Mouse (Mus musculus): ENCODE measurements around the gene Pogz. TPM values are rescaled to one million over a fixed set of nuclear protein-coding genes. Genes with fewer than 3 reads are reported as not detected.

The Pogz gene
- polyA plus RNA-seq, 1 experiment from 2014 or later, result 12.7 TPM

DNA sequence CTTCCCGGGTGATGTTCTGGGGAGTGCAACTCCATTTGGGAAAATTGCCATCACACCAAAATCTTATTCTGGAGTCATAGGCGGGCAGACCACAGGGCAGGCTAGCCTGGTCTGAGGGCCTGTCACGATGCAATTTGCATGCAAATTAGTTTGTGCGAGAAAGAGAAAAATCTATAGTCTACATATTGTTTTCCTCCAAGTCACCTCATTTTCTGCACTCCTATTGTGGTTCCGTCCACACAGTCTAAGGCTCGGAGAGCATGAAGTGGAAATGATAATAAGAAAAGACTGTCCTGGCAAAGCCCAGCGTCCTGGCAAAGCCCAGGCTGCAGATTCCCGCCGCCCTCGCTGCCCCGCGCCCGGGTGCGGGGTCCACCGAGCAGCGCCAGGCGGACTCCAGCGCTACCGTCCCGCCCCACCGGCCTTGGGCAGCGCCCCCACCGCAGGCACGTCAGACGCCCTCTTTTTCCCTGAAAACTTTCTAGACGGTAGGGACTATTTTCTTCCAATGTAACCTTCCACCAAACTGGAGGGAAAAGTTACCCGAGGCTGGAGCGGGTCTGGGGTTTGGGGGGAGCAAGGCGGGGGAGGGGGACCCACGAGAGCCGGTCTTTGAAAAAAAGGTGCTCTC is 16.2 kb upstream of the Pogz start:
- Histone ChIP-seq H3K27ac (ENCODE audit: low read depth, low read length) (peak overlapping the region; percentile 20; the same call in 1 of the 2 replicates), H3K4me1 (replicated peaks; ENCODE audit: control insufficient read depth, insufficient read depth, low read length) (no peaks in the 10 kb centered on the region), H3K36me3 (ENCODE audit: control insufficient read depth, insufficient read depth, low read length) (no peaks in the 10 kb centered on the region), H3K4me2 (peak overlapping the region; percentile 73), H3K9ac (ENCODE audit: low read depth, low read length) (peak overlapping the region; percentile 65), H3K27me3 (replicated peaks; ENCODE audit: control insufficient read depth, insufficient read depth, low read length) (no peaks in the 10 kb centered on the region), H3K4me3 (ENCODE audit: low read depth, low read length) (peak overlapping the region; percentile 58), H3K9me3 (ENCODE audit: control insufficient read depth, low read length) (no peaks in the 10 kb centered on the region)
- WGBS, result 4% methylated on average over 31 of the region's 31 CpGs
- ATAC-seq (replicated peaks; ENCODE audit: low FRiP score) (peak; percentile 49), DNase-seq (ENCODE audit: low spot score) (peak; percentile 61)

DNA sequence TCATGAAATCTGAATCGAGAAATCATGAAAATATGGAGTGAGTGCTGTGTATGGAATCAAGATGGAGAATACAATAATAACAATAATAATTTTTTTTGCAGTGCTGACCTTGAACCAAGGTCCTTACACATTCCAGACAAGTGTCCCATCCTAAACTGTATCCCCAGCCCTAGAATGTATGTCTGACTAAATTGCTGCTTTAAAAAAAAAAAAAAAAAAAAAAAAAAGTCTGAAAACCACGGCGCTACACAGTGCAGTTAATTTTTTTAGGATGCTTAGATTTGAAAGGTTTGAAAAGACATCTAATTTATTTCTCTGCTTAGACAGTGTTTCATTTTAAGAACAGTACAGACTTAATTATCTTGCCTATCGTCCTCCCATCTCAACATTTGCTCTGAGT is 15.3 kb upstream of the Pogz start:
- Histone ChIP-seq H3K4me1 (replicated peaks; ENCODE audit: control insufficient read depth, insufficient read depth, low read length) (no peaks in the 10 kb centered on the region), H3K4me2 (peak overlapping the region; percentile 73), H3K4me3 (ENCODE audit: low read depth, low read length) (no peak overlapping the region), H3K9me3 (ENCODE audit: control insufficient read depth, low read length) (no peaks in the 10 kb centered on the region), H3K36me3 (ENCODE audit: control insufficient read depth, insufficient read depth, low read length) (no peaks in the 10 kb centered on the region), H3K27ac (ENCODE audit: low read depth, low read length) (no peak overlapping the region), H3K27me3 (replicated peaks; ENCODE audit: control insufficient read depth, insufficient read depth, low read length) (no peaks in the 10 kb centered on the region), H3K9ac (ENCODE audit: low read depth, low read length) (no peak overlapping the region)
- ATAC-seq (replicated peaks; ENCODE audit: low FRiP score), result no peak
- WGBS, result 72% methylated on average over 4 of the region's 4 CpGs
- DNase-seq (ENCODE audit: low spot score), result no peak

DNA sequence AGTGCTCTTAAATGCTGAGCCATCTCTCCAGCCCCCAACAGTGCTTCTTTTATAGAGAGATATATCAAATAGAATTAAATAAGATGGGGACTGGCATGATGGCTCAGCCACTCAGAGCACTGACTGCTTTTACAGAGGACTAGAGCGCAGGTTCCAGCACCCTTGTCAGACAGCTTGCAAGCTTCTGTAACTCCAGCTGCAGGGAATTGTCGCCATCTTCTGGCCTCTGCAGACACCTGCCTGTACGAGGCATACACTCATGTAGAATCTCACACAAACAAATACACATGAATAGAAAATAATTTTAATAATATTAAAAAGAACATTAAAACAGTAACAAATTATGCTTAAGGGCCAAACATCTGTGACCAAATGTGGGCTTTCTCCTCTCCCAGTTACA is 13.3 kb upstream of the Pogz start:
- WGBS, result 75% methylated on average over 3 of the region's 3 CpGs

DNA sequence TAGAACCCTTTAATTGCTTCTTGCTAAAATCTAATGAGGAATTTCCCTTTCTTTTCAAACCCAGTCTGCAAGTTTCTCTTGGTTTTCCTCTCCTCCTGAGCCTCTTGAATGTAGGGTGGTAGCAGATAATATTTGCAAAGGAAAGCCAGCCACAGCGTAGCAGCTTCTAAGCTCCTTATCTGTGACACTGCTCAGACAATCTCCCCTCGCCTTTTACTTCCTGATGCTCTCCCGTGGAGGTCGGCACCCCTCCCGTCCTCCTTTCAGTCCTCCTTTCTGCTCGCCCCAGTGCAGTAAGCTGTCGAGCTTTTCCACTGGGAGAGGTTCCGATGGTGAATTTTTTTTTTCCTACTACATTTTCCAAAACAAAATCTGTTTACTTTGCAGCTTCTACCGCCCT is 5.3 kb upstream of the Pogz start:
- peak; percentile 71; the same call in 1 of the 2 replicates for ATAC-seq (replicated peaks; ENCODE audit: low FRiP score)
- H3K9ac ChIP-seq (ENCODE audit: low read depth, low read length), result no peak overlapping the region

More for the DNA sequence above, 13.3 kb upstream of the Pogz start:
- no peaks in the 10 kb centered on the region for H3K9me3 ChIP-seq (ENCODE audit: control insufficient read depth, low read length)
- H3K4me3 ChIP-seq (ENCODE audit: low read depth, low read length), result no peak overlapping the region
- H3K27me3 ChIP-seq (replicated peaks; ENCODE audit: control insufficient read depth, insufficient read depth, low read length), result no peaks in the 10 kb centered on the region
- no peak overlapping the region for H3K27ac ChIP-seq (ENCODE audit: low read depth, low read length)
- no peaks in the 10 kb centered on the region for H3K4me1 ChIP-seq (replicated peaks; ENCODE audit: control insufficient read depth, insufficient read depth, low read length)
- H3K36me3 ChIP-seq (ENCODE audit: control insufficient read depth, insufficient read depth, low read length), result no peaks in the 10 kb centered on the region
- no peak overlapping the region for H3K9ac ChIP-seq (ENCODE audit: low read depth, low read length)
- ATAC-seq (replicated peaks; ENCODE audit: low FRiP score) (no peak), DNase-seq (ENCODE audit: low spot score) (no peak)
- H3K4me2 ChIP-seq, result no peak overlapping the region

DNA sequence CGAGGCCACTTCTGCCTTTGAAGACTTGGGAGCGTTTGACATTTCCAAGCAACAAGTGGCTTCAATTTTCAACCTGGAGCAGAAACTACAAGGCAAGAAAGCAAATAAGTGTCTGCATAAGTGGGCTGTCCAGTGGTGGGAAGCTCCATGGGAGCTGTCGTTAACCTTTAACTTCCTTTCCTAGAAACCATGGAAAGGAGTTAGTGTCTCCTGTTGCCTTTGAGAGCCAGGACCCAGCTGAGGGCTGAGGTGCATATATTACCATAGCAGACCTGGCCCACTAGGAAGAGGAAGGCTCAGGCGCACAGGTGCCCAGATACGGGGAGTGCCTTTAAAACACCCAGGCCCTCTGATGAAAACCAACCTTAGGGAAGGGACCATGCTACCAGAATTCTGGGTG is 4.7 kb upstream of the Pogz start:
- Histone ChIP-seq H3K9me3 (ENCODE audit: control insufficient read depth, low read length) (no peaks in the 10 kb centered on the region), H3K36me3 (ENCODE audit: control insufficient read depth, insufficient read depth, low read length) (no peaks in the 10 kb centered on the region), H3K4me1 (replicated peaks; ENCODE audit: control insufficient read depth, insufficient read depth, low read length) (0 out of 2 replicates have a peak, but pooled peaks cover 3% of the 10 kb centered on the region), H3K27me3 (replicated peaks; ENCODE audit: control insufficient read depth, insufficient read depth, low read length) (no peaks in the 10 kb centered on the region), H3K4me2 (peak overlapping the region; percentile 42), H3K9ac (ENCODE audit: low read depth, low read length) (no peak overlapping the region), H3K27ac (ENCODE audit: low read depth, low read length) (0 out of 2 replicates have a peak overlapping the region, but pooled peaks have one; percentile 8), H3K4me3 (ENCODE audit: low read depth, low read length) (no peak overlapping the region; the same call in 1 of the 2 replicates)
- no peak for DNase-seq (ENCODE audit: low spot score)
- 58% methylated on average over 5 of the region's 5 CpGs for WGBS
- ATAC-seq (replicated peaks; ENCODE audit: low FRiP score), result no peak

More for the DNA sequence above, 5.3 kb upstream of the Pogz start:
- Histone ChIP-seq H3K9me3 (ENCODE audit: control insufficient read depth, low read length) (no peaks in the 10 kb centered on the region), H3K4me2 (peak overlapping the region; percentile 42), H3K27ac (ENCODE audit: low read depth, low read length) (no peak overlapping the region), H3K4me1 (replicated peaks; ENCODE audit: control insufficient read depth, insufficient read depth, low read length) (0 out of 2 replicates have a peak, but pooled peaks cover 3% of the 10 kb centered on the region), H3K36me3 (ENCODE audit: control insufficient read depth, insufficient read depth, low read length) (no peaks in the 10 kb centered on the region), H3K27me3 (replicated peaks; ENCODE audit: control insufficient read depth, insufficient read depth, low read length) (no peaks in the 10 kb centered on the region), H3K4me3 (ENCODE audit: low read depth, low read length) (peak overlapping the region; percentile 16)
- WGBS, result 8% methylated on average over 9 of the region's 9 CpGs
- peak; percentile 35 for DNase-seq (ENCODE audit: low spot score)

DNA sequence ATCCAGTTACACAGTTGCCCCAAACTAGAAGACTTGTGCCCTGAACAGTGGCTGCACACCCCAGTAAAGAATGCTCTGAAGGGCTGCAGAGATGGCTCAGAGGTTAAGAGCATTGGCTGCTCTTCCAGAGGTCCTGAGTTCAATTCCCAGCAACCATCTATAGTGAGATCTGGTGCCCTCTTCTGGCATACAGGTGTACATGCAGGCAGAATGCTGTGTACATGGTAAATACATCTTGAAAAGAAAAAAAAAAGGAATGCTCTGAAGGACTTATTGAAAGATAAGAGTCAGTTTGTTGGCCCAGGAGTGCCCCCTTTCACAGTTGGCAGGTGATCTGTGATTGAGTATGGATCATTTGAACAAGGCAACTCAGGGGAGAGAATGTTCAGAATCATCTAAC is 4.0 kb upstream of the Pogz start:
- Histone ChIP-seq H3K4me3 (ENCODE audit: low read depth, low read length) (no peak overlapping the region), H3K9me3 (ENCODE audit: control insufficient read depth, low read length) (no peaks in the 10 kb centered on the region), H3K4me2 (no peak overlapping the region), H3K36me3 (ENCODE audit: control insufficient read depth, insufficient read depth, low read length) (no peaks in the 10 kb centered on the region), H3K27me3 (replicated peaks; ENCODE audit: control insufficient read depth, insufficient read depth, low read length) (no peaks in the 10 kb centered on the region), H3K27ac (ENCODE audit: low read depth, low read length) (no peak overlapping the region), H3K9ac (ENCODE audit: low read depth, low read length) (no peak overlapping the region), H3K4me1 (replicated peaks; ENCODE audit: control insufficient read depth, insufficient read depth, low read length) (peaks cover 3% of the 10 kb centered on the region; the same call in 1 of the 2 replicates)
- ATAC-seq (replicated peaks; ENCODE audit: low FRiP score) (no peak), DNase-seq (ENCODE audit: low spot score) (no peak)

DNA sequence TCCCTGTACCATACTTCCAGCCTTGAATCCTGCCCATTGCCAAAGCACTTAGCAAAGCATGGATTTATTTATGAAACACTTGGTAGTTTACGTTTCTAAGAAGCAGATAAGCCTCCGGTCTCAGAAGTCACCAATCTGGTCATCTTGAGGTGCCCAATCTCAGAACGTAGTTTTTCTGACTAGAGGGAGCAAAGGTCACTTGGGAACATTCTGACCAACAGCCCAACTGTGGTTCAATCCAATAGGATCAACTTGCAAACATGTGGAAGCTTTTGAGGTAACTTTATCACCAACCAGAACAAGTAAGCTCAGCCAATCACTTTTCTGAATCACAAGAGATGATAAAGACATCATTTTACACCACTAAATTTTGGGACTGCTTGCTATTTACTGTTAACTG is 2.0 kb upstream of the Pogz start:
- DNase-seq (ENCODE audit: low spot score) (no peak), ATAC-seq (replicated peaks; ENCODE audit: low FRiP score) (no peak)
- Histone ChIP-seq H3K4me2 (no peak overlapping the region), H3K27ac (ENCODE audit: low read depth, low read length) (no peak overlapping the region), H3K36me3 (ENCODE audit: control insufficient read depth, insufficient read depth, low read length) (no peaks in the 10 kb centered on the region), H3K27me3 (replicated peaks; ENCODE audit: control insufficient read depth, insufficient read depth, low read length) (no peaks in the 10 kb centered on the region), H3K9me3 (ENCODE audit: control insufficient read depth, low read length) (no peaks in the 10 kb centered on the region), H3K9ac (ENCODE audit: low read depth, low read length) (no peak overlapping the region), H3K4me3 (ENCODE audit: low read depth, low read length) (no peak overlapping the region), H3K4me1 (replicated peaks; ENCODE audit: control insufficient read depth, insufficient read depth, low read length) (peaks cover 20% of the 10 kb centered on the region)
- WGBS, result 67% methylated on average over 3 of the region's 3 CpGs

DNA sequence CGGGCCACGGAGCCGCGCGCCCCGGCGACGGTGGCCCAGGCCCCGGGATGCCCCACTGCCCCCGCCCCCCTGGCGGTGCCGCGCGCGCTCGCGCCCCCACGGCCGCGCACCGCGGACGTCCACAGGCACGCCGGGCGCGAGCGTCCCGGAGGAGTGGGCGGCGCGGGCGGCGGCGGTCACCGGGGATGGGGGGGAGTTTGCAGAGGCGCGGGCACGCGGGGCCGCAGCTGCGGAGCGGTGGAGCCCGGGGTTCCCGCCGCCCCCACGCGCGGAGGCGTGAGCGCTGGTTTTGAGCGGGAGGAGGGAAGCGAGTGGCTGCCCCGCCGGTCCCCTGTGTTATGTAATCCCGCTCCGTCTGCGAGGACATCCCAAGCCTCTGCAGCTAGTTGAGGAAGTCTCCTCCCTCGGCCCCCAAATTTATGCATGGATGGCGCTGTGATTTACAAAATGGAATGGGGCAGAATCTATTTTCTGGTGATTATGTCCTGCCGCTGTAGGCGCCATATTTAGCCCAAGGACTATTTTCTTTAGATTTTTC is 661 bp downstream of the Pogz start:
- Histone ChIP-seq H3K27ac (ENCODE audit: low read depth, low read length) (peak overlapping the region; percentile 96), H3K27me3 (replicated peaks; ENCODE audit: control insufficient read depth, insufficient read depth, low read length) (no peaks in the 10 kb centered on the region), H3K4me1 (replicated peaks; ENCODE audit: control insufficient read depth, insufficient read depth, low read length) (peaks cover 17% of the 10 kb centered on the region), H3K4me2 (peak overlapping the region; percentile 69), H3K4me3 (ENCODE audit: low read depth, low read length) (peak overlapping the region; percentile 76), H3K36me3 (ENCODE audit: control insufficient read depth, insufficient read depth, low read length) (no peaks in the 10 kb centered on the region), H3K9me3 (ENCODE audit: control insufficient read depth, low read length) (no peaks in the 10 kb centered on the region), H3K9ac (ENCODE audit: low read depth, low read length) (peak overlapping the region; percentile 94)
- peak; percentile 25 for ATAC-seq (replicated peaks; ENCODE audit: low FRiP score)
- WGBS, result under 1% methylated on average over 45 of the region's 62 CpGs
- peak; percentile 77 for DNase-seq (ENCODE audit: low spot score)

DNA sequence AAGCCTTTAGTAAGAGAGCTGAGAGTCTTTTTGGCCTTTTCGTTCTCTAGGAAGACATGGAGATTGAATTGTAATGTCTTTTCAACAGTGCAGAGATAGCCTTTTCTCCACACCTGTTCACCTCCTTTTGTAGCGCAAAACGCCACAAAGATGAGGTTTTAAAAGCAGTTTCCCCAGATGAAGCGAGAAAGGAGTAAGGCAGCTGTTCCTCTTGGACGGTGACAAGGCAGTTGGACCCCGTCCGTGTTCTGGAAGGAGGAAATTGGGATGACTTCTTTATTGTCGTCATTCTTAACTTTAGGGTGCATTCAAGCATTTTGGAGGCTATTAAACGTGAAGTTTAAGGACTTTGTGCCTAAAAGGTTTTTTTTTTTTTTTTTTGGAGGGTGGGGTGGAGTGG is 1.3 kb downstream of the Pogz start:
- H3K4me3 ChIP-seq (ENCODE audit: low read depth, low read length), result peak overlapping the region; percentile 76
- no peaks in the 10 kb centered on the region for H3K27me3 ChIP-seq (replicated peaks; ENCODE audit: control insufficient read depth, insufficient read depth, low read length)
- peak overlapping the region; percentile 94 for H3K9ac ChIP-seq (ENCODE audit: low read depth, low read length)
- H3K27ac ChIP-seq (ENCODE audit: low read depth, low read length), result peak overlapping the region; percentile 50; the same call in 1 of the 2 replicates
- DNase-seq (ENCODE audit: low spot score), result no peak
- H3K36me3 ChIP-seq (ENCODE audit: control insufficient read depth, insufficient read depth, low read length), result no peaks in the 10 kb centered on the region
- peak overlapping the region; percentile 69 for H3K4me2 ChIP-seq
- no peaks in the 10 kb centered on the region for H3K9me3 ChIP-seq (ENCODE audit: control insufficient read depth, low read length)
- 25% methylated on average over 9 of the region's 9 CpGs for WGBS
- H3K4me1 ChIP-seq (replicated peaks; ENCODE audit: control insufficient read depth, insufficient read depth, low read length), result peaks cover 17% of the 10 kb centered on the region
- no peak for ATAC-seq (replicated peaks; ENCODE audit: low FRiP score)

Data from liver, embryonic 11.5 days (tissue).